Mouse (Mus musculus) c-Kit-negative CD71-positive TER-119-positive erythroid progenitor cells, embryonic 14.5 days (primary cell): ENCODE data around the gene Tbc1d5.
"Not testable (repeated sequence)": the region's sequence is repeated elsewhere in the genome, so short reads cannot be mapped to it uniquely, and the experiment has no call there.

ENCODE experiments used
- DNase-seq: peaks from one replicate; pipeline ENCODE4 v3.0.0-alpha.2; 2013; ENCODE audit warnings: low read depth, low spot score

Gene Tbc1d5

DNA sequence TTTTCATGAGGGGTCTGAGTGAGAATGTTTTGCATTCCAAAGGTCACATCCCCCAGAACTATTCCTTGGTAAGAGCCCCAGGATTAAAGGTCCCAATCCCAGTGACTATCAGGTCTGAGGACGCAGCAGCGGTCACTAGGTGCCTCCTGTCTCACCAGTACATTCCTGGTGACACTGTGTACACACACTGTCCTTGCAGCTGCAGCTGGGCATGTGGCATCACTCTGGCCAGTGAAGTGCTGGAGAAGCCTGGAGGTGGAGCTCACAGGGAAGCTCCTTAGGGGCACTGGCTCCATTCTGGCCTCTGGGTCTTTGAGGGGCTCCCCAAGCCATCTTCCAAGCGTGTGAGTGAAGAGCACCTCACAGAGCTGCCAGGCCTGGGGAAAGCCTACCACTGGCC is 427.2 kb downstream of the Tbc1d5 start:
- DNase-seq, result no peak

DNA sequence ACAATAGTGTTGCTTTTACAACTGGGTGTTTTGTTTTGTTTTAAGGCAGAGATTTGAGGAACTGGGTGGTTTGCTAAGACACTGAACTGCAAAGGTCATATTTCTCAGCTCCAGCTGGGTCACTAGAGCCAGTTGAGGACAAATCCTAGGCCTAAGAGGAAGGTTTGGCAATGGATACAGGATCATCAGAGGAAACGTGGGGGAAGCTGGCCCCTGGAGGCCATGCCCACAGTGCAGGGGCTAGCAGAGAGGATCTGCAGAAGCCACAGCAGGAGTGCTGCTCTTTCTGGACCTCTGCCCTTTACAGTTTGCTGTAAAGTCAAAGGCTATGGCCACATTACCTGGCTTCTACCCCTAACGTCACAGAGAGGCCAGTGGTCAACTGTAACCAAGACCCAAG is 428.3 kb downstream of the Tbc1d5 start:
- no peak for DNase-seq

DNA sequence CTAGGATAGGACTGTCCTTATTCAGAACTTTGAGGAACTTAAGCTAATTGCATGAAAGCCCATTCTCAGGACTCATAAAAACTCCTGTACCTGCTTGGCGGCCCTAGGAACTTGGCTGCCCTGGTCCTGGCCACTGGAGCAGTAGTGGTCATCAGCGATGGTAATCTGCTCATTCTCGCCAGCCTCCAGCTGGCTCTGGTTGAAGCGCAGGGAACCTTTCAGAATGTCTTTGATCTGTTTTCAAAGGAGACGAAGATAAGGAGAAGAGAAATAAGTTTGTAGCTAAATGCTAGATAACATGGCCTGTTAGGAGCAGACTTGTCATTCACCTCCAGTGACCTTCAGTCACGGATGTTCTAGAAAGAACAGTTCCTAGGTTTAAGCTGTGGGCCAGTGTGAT is 437.8 kb downstream of the Tbc1d5 start:
- no peak for DNase-seq

DNA sequence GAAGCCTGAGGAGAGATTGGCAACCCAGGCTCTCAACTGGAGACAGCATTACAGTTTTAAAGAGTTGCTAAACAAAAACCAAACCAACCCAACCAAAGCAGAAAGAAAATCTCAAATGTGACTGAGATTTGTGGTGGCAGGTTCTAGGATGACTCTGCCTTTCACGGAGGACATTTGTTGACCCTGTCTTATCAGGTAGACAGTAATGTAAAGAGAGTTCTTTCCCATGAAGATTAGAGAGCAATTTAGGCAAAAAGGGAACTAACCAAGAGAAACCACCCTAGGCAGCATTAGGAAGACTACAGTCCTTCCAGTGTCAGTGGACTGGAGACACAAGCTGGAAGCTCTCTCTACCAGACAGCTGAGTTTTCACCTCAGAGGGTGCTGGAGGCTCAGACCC is 438.3 kb downstream of the Tbc1d5 start:
- no peak for DNase-seq

DNA sequence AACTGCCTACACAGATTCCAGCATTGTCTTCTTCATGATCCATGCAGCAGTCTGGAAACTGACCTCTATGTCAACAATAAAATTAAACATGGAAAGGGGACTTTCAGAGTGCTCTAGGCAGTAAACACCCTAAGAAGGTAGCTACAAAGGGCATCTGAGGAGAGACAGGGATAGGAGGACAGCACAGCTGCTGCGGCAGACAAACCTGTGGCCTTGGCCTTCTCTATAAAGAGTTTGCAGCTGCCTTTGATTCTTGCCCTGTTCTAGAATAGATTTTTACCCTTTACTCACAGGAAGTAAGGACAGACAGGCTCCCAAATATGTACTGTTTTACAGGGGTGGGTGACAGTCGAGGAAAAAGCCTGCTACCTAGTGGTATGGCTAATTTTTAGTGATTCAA is 440.7 kb downstream of the Tbc1d5 start:
- no peak for DNase-seq

DNA sequence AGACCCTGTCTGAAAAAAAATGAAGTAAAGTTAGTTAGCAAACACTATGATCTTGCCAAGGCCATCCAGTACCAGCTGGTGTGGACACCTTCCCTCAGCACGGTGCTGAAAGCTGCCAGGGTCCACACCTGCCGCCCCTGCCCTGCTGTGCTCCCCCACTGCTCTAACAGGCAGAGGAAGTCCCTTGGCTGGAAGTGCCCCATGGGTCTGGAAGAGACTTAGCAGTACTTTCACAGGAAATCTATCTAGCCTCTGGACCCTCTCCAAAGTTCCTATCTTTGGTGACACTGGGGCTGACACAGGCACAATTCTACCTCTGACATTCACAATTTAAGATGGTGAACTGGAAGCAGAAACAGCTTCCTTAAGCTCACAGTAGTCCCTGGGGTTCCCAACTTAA is 442.1 kb downstream of the Tbc1d5 start:
- DNase-seq, result no peak

DNA sequence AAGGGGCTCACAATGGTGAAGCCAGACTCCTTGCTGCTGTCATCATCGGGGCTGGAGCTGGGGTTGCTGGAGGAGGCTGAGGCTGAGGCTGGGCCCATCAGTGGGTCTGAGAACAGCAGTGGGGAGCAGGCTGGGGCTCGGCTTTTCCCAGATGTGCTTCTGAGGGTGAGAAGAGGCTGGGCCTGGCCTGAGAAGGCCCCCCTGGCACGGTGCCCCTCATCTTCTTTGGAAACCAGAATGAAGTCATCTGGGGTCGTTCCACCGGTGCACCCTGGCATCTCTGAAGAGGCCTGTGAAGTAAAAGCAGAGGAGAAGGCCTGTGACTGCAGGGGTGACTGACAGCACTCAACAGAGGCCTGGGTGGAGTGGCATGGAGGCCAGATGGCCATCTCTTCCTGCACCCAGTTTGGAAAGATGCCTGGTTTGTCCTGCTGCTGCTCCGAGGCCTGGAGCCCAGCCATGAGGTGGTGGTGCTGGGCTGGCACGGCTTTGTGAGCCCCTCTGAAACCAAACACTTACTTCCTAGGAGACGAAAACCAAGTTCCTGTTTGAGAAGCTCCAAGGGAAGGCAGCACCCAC is 443.1 kb downstream of the Tbc1d5 start:
- DNase-seq, result no peak

DNA sequence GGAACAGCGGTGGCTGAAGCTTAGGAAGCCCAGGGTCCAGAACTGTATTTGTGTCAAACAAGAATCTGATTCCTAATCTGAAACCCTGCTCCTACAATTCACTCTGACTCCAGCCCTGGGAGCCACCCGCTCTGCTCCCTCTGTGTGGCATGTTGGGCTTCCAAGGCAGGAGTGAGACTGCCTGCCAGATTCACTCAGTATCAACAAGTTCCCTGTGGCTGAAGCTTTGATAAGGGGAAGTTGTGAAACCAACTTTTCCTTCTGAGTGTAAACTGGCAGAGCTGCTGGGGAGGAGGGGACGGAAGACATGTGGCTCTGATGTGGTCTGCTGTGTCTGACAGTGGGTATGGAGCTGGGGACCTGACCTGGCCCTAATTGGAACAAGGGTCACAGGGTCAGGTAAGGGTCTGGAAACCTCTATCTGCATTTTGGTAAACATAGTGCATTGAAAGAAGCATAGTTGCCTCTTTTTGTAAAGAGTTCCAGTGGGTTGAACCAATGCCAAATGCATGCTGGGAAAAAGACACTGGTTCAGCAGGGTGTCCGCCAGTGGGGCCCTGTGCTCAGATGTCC is 443.7 kb downstream of the Tbc1d5 start:
- DNase-seq, result no peak

DNA sequence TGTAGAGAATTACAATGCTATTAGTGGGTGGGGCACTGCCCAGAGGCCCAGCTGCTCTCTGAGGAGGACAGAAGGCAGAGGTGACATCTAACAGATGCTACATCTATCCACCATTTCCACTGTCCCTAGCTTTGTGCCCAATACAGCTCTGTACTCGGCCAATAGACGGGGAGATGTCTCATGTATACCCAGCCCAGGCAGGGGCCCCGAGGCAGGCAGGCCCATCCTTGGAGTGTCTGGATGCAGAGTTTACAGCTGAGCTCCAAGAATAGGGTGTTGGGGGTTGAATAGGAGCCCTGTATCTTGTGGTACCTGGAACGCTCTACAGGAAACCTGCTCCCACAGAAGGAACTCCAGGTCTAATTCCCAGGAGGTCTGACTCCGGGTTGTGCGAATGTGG is 444.4 kb downstream of the Tbc1d5 start:
- no peak for DNase-seq

DNA sequence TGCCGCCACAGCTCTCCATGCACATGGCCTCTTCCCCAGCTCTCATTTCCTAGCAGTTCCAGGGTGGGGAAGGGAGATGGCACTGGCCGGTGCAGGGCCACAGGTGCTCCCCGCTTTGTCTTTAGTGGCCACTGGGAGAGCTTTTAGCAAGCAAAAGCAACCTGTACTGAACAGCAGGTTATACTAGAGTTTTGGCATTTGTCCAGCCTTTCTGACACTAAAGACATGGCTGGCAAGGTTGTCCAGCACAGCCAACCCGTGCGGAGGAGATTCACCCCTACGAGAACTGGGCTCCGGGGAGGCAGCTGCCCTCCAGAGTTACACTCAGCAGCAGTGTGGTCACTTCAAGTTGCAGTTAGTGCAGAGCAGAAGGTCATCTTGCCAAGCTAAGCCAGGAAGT is 445.8 kb downstream of the Tbc1d5 start:
- DNase-seq, result no peak

DNA sequence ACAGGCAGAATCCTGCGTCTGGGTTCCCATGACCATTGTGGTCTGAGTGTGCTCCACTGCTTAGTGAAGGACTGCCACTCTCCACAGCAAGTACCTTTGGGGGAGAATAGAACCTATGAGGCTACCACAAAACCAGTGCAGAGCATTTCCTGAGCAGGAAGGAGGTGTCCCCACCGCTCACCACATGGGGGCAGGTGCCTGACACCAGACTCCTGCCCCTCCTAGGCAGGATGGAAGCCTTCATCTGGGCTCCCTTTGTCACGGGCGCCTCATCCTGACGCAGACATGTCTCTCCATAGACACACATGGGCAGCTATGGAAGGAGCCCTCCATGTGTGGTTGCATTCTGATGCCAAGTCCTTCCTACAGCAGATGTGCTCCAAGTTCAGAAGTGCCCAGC is 447.3 kb downstream of the Tbc1d5 start:
- DNase-seq, result no peak

DNA sequence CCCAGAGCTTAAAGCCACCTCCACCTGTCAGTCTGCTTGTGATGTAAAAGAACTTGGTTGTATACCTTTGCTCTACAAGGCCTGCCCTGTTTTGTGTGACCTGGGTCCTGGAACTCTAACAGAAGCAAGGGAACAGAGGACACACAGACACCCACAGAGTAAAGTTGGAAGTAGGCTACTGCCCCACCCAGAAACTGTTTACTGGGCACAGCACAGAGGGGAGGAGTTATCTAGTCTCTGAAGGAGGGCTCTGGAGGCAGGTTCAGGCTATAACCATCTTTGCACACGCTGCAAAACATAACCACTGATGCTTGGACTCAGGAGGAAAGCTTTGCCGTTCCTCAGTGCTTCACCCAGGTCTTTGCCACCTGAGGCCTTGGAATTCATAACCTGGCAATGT is 448.3 kb downstream of the Tbc1d5 start:
- no peak for DNase-seq

DNA sequence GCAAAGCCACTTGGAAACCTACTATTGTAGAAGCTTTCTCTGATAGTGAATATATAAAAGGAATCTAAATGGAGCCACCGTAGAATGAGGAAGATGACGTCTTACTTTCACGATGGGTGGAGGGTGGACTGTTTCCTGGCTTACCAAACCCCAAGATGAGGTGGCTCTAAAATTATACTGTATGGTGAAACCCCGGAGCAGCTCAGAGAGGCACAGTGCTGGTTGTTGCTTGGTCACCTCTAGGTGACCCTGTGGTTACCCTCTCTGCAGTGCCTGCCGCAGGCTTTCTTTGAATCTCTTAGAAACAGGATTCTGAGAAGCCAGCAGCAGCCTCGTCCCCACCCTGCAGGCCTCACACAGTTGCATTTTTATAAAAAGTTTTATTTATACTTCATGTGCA is 449.6 kb downstream of the Tbc1d5 start:
- no peak for DNase-seq

DNA sequence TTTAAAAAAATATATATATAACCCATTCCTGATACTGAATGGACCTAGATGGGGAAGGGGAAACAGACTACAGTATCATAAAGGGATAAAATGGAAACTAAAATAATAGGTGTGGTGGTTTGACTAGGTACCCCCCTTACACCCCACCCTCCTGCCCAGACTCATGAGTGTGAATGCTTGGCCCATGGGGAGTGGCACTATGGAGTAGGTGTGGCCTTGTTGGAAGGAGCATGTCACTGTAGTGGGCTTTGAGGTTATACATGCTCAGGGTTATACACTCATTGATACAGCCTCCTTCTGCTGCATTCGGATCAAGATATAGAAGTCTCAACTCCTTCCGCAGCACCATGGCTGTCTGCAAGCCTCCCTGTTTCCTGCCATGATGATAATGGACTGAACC is 450.1 kb downstream of the Tbc1d5 start:
- no peak for DNase-seq

DNA sequence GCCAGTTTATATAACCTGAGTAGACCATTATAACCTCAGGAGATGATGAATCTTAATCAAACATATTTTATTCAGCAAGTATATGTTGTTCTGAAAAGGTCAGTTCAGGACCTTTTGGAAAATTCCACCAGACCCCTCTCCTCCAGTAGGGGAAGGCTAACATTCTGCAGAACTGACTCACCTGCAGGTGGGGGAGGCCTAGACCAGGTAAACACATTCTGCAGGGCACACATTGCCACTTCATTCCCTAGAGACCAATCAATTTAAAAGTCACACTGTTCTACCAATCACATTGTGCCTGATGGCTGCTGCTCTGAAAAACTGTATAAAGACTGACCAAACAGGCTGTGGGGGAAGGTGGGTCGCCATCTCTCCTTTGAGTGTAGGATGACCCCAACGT is 452.9 kb downstream of the Tbc1d5 start:
- DNase-seq, result no peak

DNA sequence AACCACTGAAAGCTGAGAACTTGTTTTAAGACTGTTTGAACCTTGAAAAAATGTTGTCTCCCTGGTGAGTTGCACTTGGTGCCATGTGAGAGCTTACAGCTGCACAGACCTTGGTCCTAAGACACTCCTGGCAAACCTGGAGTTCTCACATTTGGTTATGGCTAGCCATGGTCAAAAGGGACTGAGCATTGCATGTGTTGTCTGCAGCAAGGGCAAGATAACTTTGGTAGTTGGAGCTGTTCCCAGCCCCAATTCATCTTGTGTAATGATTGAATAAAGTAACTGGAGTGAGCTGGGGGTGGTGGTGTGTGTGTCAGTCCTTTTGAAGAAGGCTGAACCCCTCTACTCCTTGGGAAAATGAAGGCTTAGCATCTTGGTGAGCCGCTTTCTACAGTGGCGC is 454.8 kb downstream of the Tbc1d5 start:
- DNase-seq, result no peak

DNA sequence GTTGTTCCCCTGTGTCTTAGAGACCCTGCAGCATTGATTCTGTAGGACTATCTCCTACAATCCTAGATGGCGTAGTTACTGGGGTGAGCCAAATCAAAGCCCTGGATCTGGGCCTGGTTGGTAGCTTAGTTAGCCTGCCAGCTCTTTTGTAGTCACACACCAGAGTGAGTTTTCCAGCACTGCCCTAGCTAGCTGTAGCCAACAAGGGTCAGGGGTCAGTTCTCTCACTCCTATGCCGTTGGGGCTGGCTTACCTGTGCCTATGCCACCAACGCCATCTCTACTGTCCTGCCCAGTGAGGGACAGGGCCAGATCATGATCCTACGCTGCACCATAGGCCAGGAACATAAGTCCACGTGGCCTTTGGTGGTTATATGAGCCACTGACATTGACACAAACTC is 461.6 kb downstream of the Tbc1d5 start:
- no peak for DNase-seq

DNA sequence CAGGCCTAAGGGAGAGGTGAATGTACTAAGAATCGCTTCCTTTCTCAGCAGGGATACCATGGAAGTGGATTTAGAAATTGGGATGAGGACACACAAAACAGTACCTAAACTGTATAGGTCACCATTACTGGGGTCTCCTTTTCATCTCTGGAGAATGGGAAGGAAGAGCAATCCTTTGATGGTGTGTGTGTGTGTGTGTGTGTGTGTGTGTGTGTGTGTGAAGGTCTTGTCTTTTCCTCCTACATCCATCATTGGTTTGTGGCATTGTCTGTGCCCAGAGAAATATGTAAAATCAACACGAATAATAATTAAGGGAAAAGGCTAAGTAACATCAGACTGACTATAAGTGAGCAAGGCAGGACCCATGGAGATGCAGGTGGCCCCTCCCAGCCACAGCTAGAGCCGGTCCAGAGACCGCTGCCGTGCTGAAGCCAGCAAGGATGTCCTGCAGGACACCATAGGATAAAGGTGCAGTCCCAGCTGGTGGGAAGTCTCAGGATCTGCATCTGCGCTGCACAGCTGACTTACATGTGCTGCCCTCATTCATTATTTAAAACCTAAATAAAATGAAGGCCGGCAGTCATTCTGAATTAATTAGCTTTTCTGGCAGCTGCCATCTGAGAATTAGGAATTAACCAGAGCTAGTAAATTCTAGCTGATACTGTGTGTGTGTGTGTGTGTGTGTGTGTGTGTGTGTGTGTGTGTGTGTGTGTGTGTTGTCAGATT is 468.5 kb downstream of the Tbc1d5 start:
- no peak for DNase-seq

DNA sequence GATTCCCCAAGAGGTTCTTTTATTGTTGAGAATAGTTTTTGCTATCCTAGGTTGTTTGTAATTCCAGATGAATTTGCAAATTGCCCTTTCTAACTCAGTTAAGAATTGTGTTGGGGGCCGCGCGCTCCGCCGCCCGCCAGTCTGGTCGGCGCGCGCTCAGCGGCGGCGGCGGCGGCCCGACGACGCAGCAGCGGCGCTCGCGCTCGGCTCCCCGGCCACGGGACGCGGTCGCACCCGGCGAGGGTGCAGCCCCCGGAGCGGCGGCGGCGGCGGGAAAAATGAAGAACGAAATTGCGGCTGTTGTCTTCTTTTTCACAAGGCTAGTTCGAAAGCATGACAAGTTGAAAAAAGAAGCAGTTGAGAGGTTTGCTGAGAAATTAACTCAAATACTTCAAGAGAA is 480.7 kb downstream of the Tbc1d5 start:
- not testable (repeated sequence) for DNase-seq

DNA sequence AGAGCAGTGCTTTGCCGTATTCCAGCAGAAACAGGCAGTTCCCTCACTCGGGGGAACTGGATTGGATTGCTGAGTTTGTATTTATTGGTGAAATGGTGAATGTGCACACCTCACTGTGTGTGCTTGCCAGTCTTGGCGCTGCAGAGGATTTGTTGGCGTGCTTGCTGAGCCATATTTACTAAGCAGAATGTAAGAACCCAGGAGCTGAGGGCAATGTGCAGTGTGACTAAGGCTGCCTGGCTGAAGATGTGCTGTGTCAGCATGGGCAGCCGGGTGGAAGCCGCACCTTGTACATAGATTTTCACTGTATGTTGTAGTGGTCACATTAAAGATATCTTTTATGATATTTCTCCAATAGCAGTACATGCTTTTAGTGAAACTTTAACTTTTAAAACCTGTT is 491.0 kb downstream of the Tbc1d5 start:
- no peak for DNase-seq

DNA sequence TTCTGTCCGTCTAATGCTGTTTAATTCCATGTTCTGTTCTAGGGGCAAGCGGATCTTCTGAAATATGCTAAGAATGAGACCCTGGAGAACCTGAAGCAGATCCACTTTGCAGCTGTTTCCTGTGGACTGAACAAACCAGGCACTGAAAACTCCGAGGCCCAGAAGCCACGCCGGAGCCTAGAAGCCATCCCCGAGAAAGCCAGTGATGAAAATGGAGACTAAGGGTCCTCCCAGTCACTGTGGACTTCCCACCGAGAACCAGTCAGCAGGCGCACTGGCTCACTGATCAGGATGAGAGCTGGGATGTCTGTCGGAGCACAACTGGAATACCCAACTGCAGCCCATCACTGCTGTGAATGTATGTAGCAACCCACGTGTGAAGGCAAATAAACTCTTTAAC is 491.5 kb downstream of the Tbc1d5 start:
- no peak for DNase-seq

DNA sequence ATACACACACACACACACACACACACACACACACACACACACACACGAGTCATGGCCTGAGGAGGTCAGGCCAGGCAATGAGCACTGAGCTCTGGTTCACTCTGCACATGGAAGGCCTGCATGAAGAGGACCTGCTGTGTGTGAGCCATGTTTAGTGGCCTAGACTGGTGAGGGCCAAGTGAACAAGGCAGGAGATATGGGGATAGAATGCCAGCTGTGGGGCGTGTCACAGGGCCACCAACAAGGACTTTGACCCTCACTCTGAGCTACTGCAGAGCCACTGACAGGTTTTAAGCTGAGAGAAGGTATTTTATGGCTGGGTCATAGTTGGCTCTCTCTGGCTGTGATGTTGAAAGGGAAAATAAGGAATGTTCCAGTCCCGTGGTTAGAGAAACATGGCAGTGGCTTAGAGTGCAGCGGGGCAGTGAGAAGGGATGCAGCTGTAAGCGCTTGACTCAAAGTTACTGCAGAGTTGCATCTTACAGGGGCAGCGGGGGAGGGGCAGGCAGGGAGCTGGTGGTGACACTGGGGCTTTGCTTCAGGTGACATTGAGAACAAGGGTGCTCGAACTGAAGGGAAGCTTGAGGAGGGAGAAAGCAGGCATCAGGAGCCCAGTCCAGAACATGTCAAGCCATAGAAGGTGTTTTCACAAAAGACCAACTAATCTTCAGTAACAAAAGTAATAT is 494.0 kb downstream of the Tbc1d5 start:
- no peak for DNase-seq
